Mouse (Mus musculus): ENCODE results near the gene Smap2.

Smap2 gene

GRCm38 (mm10) chr4:120975428-120975734 is 41.7 kb downstream of the Smap2 start:
- in situ Hi-C loops (cut with MboI) = no loop called here

- in situ Hi-C loops (cut with MboI) = no loop called here
Observed at GRCm38 (mm10) chr4:120974711-120975427, 42.2 kb downstream of the Smap2 start.

GRCm38 (mm10) chr4:120971842-120972241 is 45.2 kb downstream of the Smap2 start:
- in situ Hi-C loops (cut with MboI) = no loop called here

- in situ Hi-C loops (cut with MboI) = no loop called here
Observed at GRCm38 (mm10) chr4:120969382-120970146, 47.5 kb downstream of the Smap2 start.

GRCm38 (mm10) chr4:120968486-120968885 is 48.6 kb downstream of the Smap2 start:
- in situ Hi-C loops (cut with MboI) = no loop called here

GRCm38 (mm10) chr4:120955586-120955985 is 61.5 kb downstream of the Smap2 start:
- in situ Hi-C loops (cut with MboI) = no loop called here

- in situ Hi-C loops (cut with MboI) = no loop called here
Observed at GRCm38 (mm10) chr4:120953667-120954066, 63.4 kb downstream of the Smap2 start.

- in situ Hi-C loops (cut with MboI) = no loop called here
Observed at GRCm38 (mm10) chr4:120953038-120953437, 64.0 kb downstream of the Smap2 start.

GRCm38 (mm10) chr4:120952163-120952562 is 64.9 kb downstream of the Smap2 start:
- in situ Hi-C loops (cut with MboI) = no loop called here

GRCm38 (mm10) chr4:120951428-120951973 is 65.5 kb downstream of the Smap2 start, which contains the start of gene Zfp69:
Gene Zfp69 (minus strand): TSS chr4:120951699.
- in situ Hi-C loops (cut with MboI) = no loop called here

GRCm38 (mm10) chr4:120950763-120951427 is 66.2 kb downstream of the Smap2 start:
- in situ Hi-C loops (cut with MboI) = no loop called here

GRCm38 (mm10) chr4:120948938-120949337 is 68.1 kb downstream of the Smap2 start:
- in situ Hi-C loops (cut with MboI) = no loop called here

GRCm38 (mm10) chr4:120935006-120935405 is 82.0 kb downstream of the Smap2 start:
- in situ Hi-C loops (cut with MboI) = no loop called here

GRCm38 (mm10) chr4:120930736-120931135 is 86.3 kb downstream of the Smap2 start:
- in situ Hi-C loops (cut with MboI) = no loop called here

- in situ Hi-C loops (cut with MboI) = no loop called here
Observed at GRCm38 (mm10) chr4:120928686-120929085, 88.4 kb downstream of the Smap2 start.

- in situ Hi-C loops (cut with MboI) = no loop called here
Observed at GRCm38 (mm10) chr4:120925386-120925785, 91.7 kb downstream of the Smap2 start.

- in situ Hi-C loops (cut with MboI) = no loop called here
Observed at GRCm38 (mm10) chr4:120924554-120925299, 92.3 kb downstream of the Smap2 start, which contains the start of gene Exo5. Gene Exo5 (minus strand): TSS chr4:120925017.

- in situ Hi-C loops (cut with MboI) = no loop called here
Observed at GRCm38 (mm10) chr4:120921461-120921860, 95.6 kb downstream of the Smap2 start.
